1 mouse cellular context compared by ENCODE assay signal in genomic region chr11:24100449-24101070, GRCm38 (mm10).
TF ChIP-seq lines count a peak whose summit lies in the region.

No protein-coding gene starts in this region.

TF ChIP-seq in MEL, 35 proteins besides CTCF, POLR2A, EP300 and RAD21 (continued from another document):
- no peak for TF ChIP-seq USF2 (IDR thresholded peaks at IDR 0.05; ENCODE audit: borderline replicate concordance in 1 of 2, insufficient read depth in 1 of 2, low read depth in 1 of 2, low read length in 2 of 2)
- TF ChIP-seq HCFC1 (IDR thresholded peaks at IDR 0.05; ENCODE audit: low read depth, low read length), result no peak
- TF ChIP-seq SMC3 (IDR thresholded peaks at IDR 0.05; ENCODE audit: low read depth, low read length), result no peak
- TF ChIP-seq NRF1 (IDR thresholded peaks at IDR 0.05; ENCODE audit: insufficient read depth, low read depth, low read length, poor library complexity, severe bottlenecking), result no peak
- TF ChIP-seq GATA1 (IDR thresholded peaks at IDR 0.05; ENCODE audit: low read depth, low read length), result peak; percentile 61
- TF ChIP-seq JUND (IDR thresholded peaks at IDR 0.05; ENCODE audit: low read depth, low read length), result 0 out of 2 replicates have a peak, but pooled peaks have one; percentile 19
- TF ChIP-seq MEF2A (IDR thresholded peaks at IDR 0.05; ENCODE audit: extremely low read depth, insufficient replicate concordance, low read depth, low read length, poor library complexity, severe bottlenecking), result peak; percentile 44; the same call in 1 of the 2 replicates
- no peak for TF ChIP-seq USF1 (IDR thresholded peaks at IDR 0.05; ENCODE audit: low read depth, low read length)
- TF ChIP-seq RCOR1 (IDR thresholded peaks at IDR 0.05; ENCODE audit: low read depth, low read length), result peak; percentile 70
- TF ChIP-seq GABPA (IDR thresholded peaks at IDR 0.05; ENCODE audit: low read depth, low read length), result no peak
- no peak for TF ChIP-seq TBP (IDR thresholded peaks at IDR 0.05; ENCODE audit: low read depth, low read length)
- TF ChIP-seq UBTF (IDR thresholded peaks at IDR 0.05; ENCODE audit: borderline replicate concordance, insufficient read depth, low read depth, low read length), result no peak
TF ChIP-seq in MEL: peak in this region for 12.
